Mouse (Mus musculus) kidney, embryonic 14.5 days (tissue): ENCODE measurements around the gene Dek. TPM values are rescaled to one million over a fixed set of nuclear protein-coding genes. Genes with fewer than 3 reads are reported as not detected.
A peak's percentile ranks its signal among the peaks of the same experiment; 100 is the strongest.

Source experiments
- ATAC-seq: fragments of 200-750 bp; cut with Nextera tagmentation; 2 replicates; pipeline ENCODE4 v1.8.0; 2017; ENCODE audit warnings: moderate number of reproducible peaks, mild to moderate bottlenecking, moderate TSS enrichment, moderate library complexity; ENCODE audit not compliant: low FRiP score, low TSS enrichment
- H3K27ac ChIP-seq: fragments of 300-500 bp; sonication (generic); 2 replicates; pipeline ENCODE4 v1.5.1; 2014; ENCODE audit warnings: low read depth, mild to moderate bottlenecking, low read length, moderate library complexity, mixed read lengths
- H3K27me3 ChIP-seq: fragments of 300-500 bp; sonication (generic); 2 replicates; pipeline ENCODE4 v1.6.1; 2014; ENCODE audit warnings: mild to moderate bottlenecking, low read length; ENCODE audit not compliant: control insufficient read depth, insufficient read depth
- H3K36me3 ChIP-seq: fragments of 300-500 bp; sonication (generic); 2 replicates; pipeline ENCODE4 v1.6.1; 2014; ENCODE audit warnings: low read length, mixed read lengths; ENCODE audit not compliant: control insufficient read depth, insufficient read depth
- H3K4me1 ChIP-seq: fragments of 300-500 bp; sonication (generic); 2 replicates; pipeline ENCODE4 v1.6.1; 2014; ENCODE audit warnings: low read length, mixed read lengths; ENCODE audit not compliant: control insufficient read depth, insufficient read depth
- H3K4me2 ChIP-seq: fragments of 300-500 bp; sonication (generic); replicated peaks from 2 replicates; pipeline ENCODE4 v1.6.1; 2014; ENCODE audit warnings: low read depth, mild to moderate bottlenecking, low read length
- H3K4me3 ChIP-seq: fragments of 300-500 bp; sonication (generic); 2 replicates; pipeline ENCODE4 v1.5.1; 2014; ENCODE audit warnings: mild to moderate bottlenecking, low read length
- H3K9ac ChIP-seq: fragments of 300-500 bp; sonication (generic); 2 replicates; pipeline ENCODE4 v1.6.1; 2014; ENCODE audit warnings: low read depth, mild to moderate bottlenecking, low read length, moderate library complexity
- H3K9me3 ChIP-seq: fragments of 300-500 bp; sonication (generic); 2 replicates; pipeline ENCODE4 v1.6.1; 2016; ENCODE audit warnings: low read length; ENCODE audit not compliant: control insufficient read depth
- WGBS: fragments of 180-500 bp; shearing (Covaris S2); extraction: QIAGEN DNeasy Blood & Tissue Kit; methylation state at CpG from one replicate; pipeline ENCODE4 v1.1.7; 2014; 5-methylcytosine and 5-hydroxymethylcytosine counted together
- polyA plus RNA-seq: library from polyadenylated mRNA; unstranded; fragments of >200 nt; fragmentation: Nextera tagmentation; extraction: Ambion mirVana; gene quantifications from 2 replicates; pipeline ENCODE4 v1.2.1, GENCODE M21; 2014

The Dek gene
- polyA plus RNA-seq, 1 experiment from 2014 or later = 276 TPM

DNA sequence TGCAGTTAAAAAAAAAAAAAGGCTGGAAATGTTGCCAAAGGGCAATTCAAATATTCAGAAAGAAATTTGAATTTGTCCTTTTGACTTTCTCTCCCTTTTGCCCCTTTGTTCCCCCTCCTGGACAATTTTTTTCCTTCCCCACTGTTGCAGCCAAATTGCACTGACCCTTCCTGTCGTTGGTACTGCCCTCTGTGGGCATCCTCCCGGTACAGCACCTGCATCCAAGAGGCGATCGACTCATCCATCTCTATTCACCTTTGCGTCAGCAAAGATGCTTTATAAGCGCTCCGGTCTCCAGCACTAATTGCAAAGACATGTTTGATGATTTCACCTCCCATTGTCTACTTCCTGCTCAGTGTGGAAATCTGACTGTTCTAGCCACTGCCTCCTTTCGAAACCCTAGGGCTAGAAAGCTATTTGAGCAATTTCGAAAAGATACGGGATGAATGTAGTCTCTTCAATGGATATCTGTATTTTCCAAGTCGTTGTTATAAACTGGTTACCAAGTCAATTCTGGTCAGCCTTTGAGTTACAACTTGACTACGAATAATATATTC lies 15.4 kb upstream of the Dek start:
- Histone ChIP-seq H3K4me2 (no peak overlapping the region), H3K36me3 (no peaks in the 10 kb centered on the region), H3K4me3 (no peak overlapping the region), H3K9me3 (no peaks in the 10 kb centered on the region), H3K27me3 (peaks cover 3% of the 10 kb centered on the region; the same call in 1 of the 2 replicates), H3K9ac (no peak overlapping the region), H3K27ac (no peak overlapping the region), H3K4me1 (peaks cover 10% of the 10 kb centered on the region; the same call in 1 of the 2 replicates)
- WGBS = 40% methylated on average over 12 of the region's 12 CpGs
- no peak for ATAC-seq

- no peaks in the 10 kb centered on the region for H3K27me3 ChIP-seq
- no peak overlapping the region for H3K9ac ChIP-seq
- H3K4me1 ChIP-seq = no peaks in the 10 kb centered on the region
- H3K27ac ChIP-seq = no peak overlapping the region
- ATAC-seq = no peak
- H3K36me3 ChIP-seq = no peaks in the 10 kb centered on the region
- no peak overlapping the region for H3K4me3 ChIP-seq
- no peaks in the 10 kb centered on the region for H3K9me3 ChIP-seq
- no peak overlapping the region for H3K4me2 ChIP-seq
- 84% methylated on average over 3 of the region's 3 CpGs for WGBS
Observed at GRCm38 (mm10) chr13:47116000-47116399, 10.0 kb upstream of the Dek start.

DNA sequence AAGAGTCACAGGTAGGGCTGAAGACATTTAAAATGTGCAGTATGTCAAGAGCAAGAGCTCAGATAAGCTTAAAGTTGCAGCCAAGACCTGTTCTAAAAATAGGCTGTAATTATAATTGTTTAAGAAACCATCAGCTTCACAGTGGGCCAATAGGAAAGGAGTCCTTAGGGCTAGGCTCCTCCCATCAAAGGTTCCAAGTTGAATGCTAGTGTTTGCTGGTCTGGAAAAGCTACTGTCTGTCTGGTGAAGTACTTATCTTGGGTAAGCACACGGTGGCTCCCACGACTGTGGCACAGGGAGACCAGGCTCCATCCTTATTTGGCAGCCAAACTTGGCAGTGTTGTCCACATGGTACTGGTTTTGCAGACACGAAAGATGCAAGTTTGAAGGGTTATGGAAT lies 6.9 kb upstream of the Dek start:
- no peak overlapping the region for H3K9ac ChIP-seq
- 74% methylated on average over 3 of the region's 3 CpGs for WGBS
- no peaks in the 10 kb centered on the region for H3K4me1 ChIP-seq
- no peak overlapping the region for H3K27ac ChIP-seq
- no peaks in the 10 kb centered on the region for H3K27me3 ChIP-seq
- no peaks in the 10 kb centered on the region for H3K9me3 ChIP-seq
- no peak overlapping the region for H3K4me3 ChIP-seq
- ATAC-seq = no peak
- H3K36me3 ChIP-seq = no peaks in the 10 kb centered on the region
- H3K4me2 ChIP-seq = no peak overlapping the region

GRCm38 (mm10) chr13:47112056-47112455 lies 6.1 kb upstream of the Dek start:
- no peak overlapping the region for H3K9ac ChIP-seq
- no peak overlapping the region for H3K4me3 ChIP-seq
- 0 out of 2 replicates have a peak, but pooled peaks cover 3% of the 10 kb centered on the region for H3K4me1 ChIP-seq
- WGBS = 80% methylated on average over 3 of the region's 3 CpGs
- H3K27me3 ChIP-seq = no peaks in the 10 kb centered on the region
- no peak overlapping the region for H3K4me2 ChIP-seq
- H3K27ac ChIP-seq = no peak overlapping the region
- no peaks in the 10 kb centered on the region for H3K9me3 ChIP-seq
- no peak for ATAC-seq
- no peaks in the 10 kb centered on the region for H3K36me3 ChIP-seq

DNA sequence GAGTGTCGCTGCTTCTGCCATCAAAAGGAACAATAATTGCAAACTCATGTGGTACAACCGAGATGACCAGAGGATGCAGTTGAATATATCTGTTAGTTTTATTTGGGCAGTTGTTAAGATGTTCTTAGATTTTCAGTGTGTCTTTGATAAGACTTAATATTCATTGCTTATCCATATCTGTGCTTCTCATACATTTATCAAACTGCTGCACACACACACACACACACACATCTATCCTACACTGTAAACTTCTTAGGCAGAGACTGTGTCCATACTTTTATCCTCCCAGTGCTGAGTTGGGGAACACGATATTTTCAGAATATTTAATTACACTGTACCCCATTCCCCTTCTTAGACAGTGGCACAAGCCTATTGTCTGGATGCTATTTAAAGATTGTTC lies 5.2 kb upstream of the Dek start:
- Histone ChIP-seq H3K9me3 (no peaks in the 10 kb centered on the region), H3K4me1 (0 out of 2 replicates have a peak, but pooled peaks cover 3% of the 10 kb centered on the region), H3K27me3 (no peaks in the 10 kb centered on the region), H3K4me2 (no peak overlapping the region), H3K9ac (no peak overlapping the region), H3K27ac (no peak overlapping the region), H3K4me3 (no peak overlapping the region), H3K36me3 (no peaks in the 10 kb centered on the region)
- no peak for ATAC-seq
- WGBS = 89% methylated on average over 3 of the region's 3 CpGs

- Histone ChIP-seq H3K27ac (no peak overlapping the region), H3K4me3 (no peak overlapping the region), H3K9me3 (no peaks in the 10 kb centered on the region), H3K9ac (no peak overlapping the region), H3K4me2 (no peak overlapping the region), H3K27me3 (no peaks in the 10 kb centered on the region), H3K36me3 (no peaks in the 10 kb centered on the region), H3K4me1 (peaks cover 5% of the 10 kb centered on the region; the same call in 1 of the 2 replicates)
- no peak for ATAC-seq
- 71% methylated on average over 2 of the region's 2 CpGs for WGBS
Observed at GRCm38 (mm10) chr13:47109239-47109638, 3.2 kb upstream of the Dek start.

- H3K4me3 ChIP-seq = peak overlapping the region; percentile 94
- WGBS = under 1% methylated on average over 20 of the region's 20 CpGs
- H3K27ac ChIP-seq = peak overlapping the region; percentile 100
- ATAC-seq = peak; percentile 3; the same call in 1 of the 2 replicates
- H3K4me2 ChIP-seq = peak overlapping the region; percentile 78
- peaks cover 19% of the 10 kb centered on the region for H3K4me1 ChIP-seq
- no peaks in the 10 kb centered on the region for H3K27me3 ChIP-seq
- no peaks in the 10 kb centered on the region for H3K9me3 ChIP-seq
- peak overlapping the region; percentile 99 for H3K9ac ChIP-seq
- peaks cover 8% of the 10 kb centered on the region for H3K36me3 ChIP-seq
Observed at GRCm38 (mm10) chr13:47106580-47106888, 533 bp upstream of the Dek start.

- Histone ChIP-seq H3K9me3 (no peaks in the 10 kb centered on the region), H3K27me3 (no peaks in the 10 kb centered on the region), H3K27ac (peak overlapping the region; percentile 100), H3K4me2 (peak overlapping the region; percentile 78), H3K9ac (peak overlapping the region; percentile 99), H3K4me3 (peak overlapping the region; percentile 94), H3K4me1 (peaks cover 19% of the 10 kb centered on the region), H3K36me3 (peaks cover 21% of the 10 kb centered on the region)
- ATAC-seq = no peak
- WGBS = under 1% methylated on average over 25 of the region's 25 CpGs
Observed at GRCm38 (mm10) chr13:47104856-47105541, 1.0 kb downstream of the Dek start.

DNA sequence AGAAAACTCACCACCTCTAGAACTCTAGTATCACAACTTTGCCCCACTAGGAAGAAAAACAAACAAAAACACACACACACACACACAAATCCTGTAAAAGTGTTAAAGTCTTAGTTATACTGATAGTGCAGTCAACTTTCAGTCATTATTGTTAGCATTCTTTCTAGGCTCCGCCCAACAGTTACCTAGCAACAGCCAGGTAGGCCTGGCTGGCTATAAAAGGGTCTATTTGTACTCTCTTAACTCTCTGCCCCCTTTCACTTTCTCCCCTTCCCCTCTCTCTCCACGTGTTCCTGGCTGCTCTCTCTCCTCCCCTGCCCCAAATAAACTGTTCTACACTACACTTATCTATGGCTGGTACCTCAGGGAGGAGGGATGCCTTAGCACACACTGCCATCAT lies 1.9 kb downstream of the Dek start:
- no peaks in the 10 kb centered on the region for H3K9me3 ChIP-seq
- H3K4me2 ChIP-seq = peak overlapping the region; percentile 78
- peak overlapping the region; percentile 94 for H3K4me3 ChIP-seq
- H3K27me3 ChIP-seq = no peaks in the 10 kb centered on the region
- no peak for ATAC-seq
- peaks cover 29% of the 10 kb centered on the region for H3K36me3 ChIP-seq
- WGBS = 20% methylated on average over 2 of the region's 2 CpGs
- H3K27ac ChIP-seq = no peak overlapping the region
- H3K9ac ChIP-seq = peak overlapping the region; percentile 99; the same call in 1 of the 2 replicates
- peaks cover 19% of the 10 kb centered on the region for H3K4me1 ChIP-seq
